In genomic region chr11:78087756-78088281, GRCm38 (mm10) we compare ENCODE assay signal across 22 mouse cellular contexts. TPM values are rescaled to one million over a fixed set of nuclear protein-coding genes. Genes with fewer than 3 reads are reported as not detected.
DNase-seq lines count a peak whose midpoint lies in the region; ATAC-seq and TF ChIP-seq lines count a peak whose summit lies in the region.
"Had no signal": no experiment of that assay in that cellular context is flagged by ENCODE, and none has a peak within 500 bp of the region (broad histone marks: within the 10 kb centered on the region; RNA-seq: fewer than 3 reads in every experiment).

No protein-coding gene starts in this region.

- no peak overlapping the region for H3K4me3 ChIP-seq in heart, embryonic 14.5 days (ENCODE audit: control insufficient read depth in 1 of 2, insufficient read depth in 1 of 2, low read depth in 1 of 2, low read length in 2 of 2)
- H3K4me3 ChIP-seq in heart, embryonic 10.5 days: no peak overlapping the region
- no peak overlapping the region for H3K4me3 ChIP-seq in liver, adult 2 months (ENCODE audit: insufficient read depth, low read depth, low read length)
- H3K4me3 ChIP-seq in ES-E14 (ENCODE audit: insufficient read depth in 1 of 2, low read depth in 1 of 2, low read length in 2 of 2, poor library complexity in 1 of 2, severe bottlenecking in 1 of 2): no peak overlapping the region
- H3K4me3 ChIP-seq in liver, embryonic 15.5 days (replicated peaks): no peak overlapping the region
- H3K4me3 ChIP-seq: embryonic facial prominence, embryonic 12.5 days; heart, embryonic 12.5 days; hindbrain, embryonic 15.5 days had no signal

- ATAC-seq in heart, embryonic 14.5 days (ENCODE audit: insufficient number of reproducible peaks, insufficient read depth, low FRiP score, low read depth): no peak
- peak; percentile 47; the same call in 1 of the 2 replicates for ATAC-seq in liver, embryonic 15.5 days (ENCODE audit: insufficient read depth)
- ATAC-seq: activated CD4-positive, CD25-positive, alpha-beta regulatory T cell, adult 4 months; forebrain, embryonic 16.5 days; intestine, embryonic 16.5 days; Patski had no signal

- no peaks in the 10 kb centered on the region; the same call in 1 of the 2 replicates for H3K79me2 ChIP-seq in liver, adult 2 months (ENCODE audit: control insufficient read depth, insufficient read depth, low read length)

- TF ChIP-seq POLR2A in liver, adult 2 months (IDR thresholded peaks at IDR 0.05; ENCODE audit: extremely low read depth, insufficient read depth, low read length): no peak

- H3K4me1 ChIP-seq in heart, embryonic 14.5 days (ENCODE audit: control insufficient read depth in 2 of 2, insufficient read depth in 2 of 2, low read length in 2 of 2): no peaks in the 10 kb centered on the region; a peak in 1 of 4 replicates
- H3K4me1 ChIP-seq in heart, embryonic 10.5 days: peaks cover 7% of the 10 kb centered on the region
- H3K4me1 ChIP-seq in liver, adult 2 months (ENCODE audit: control insufficient read depth, insufficient read depth, low read length): no peaks in the 10 kb centered on the region
- H3K4me1 ChIP-seq in ES-E14 (ENCODE audit: control insufficient read depth in 2 of 2, insufficient read depth in 2 of 2, low read length in 2 of 2, poor library complexity in 1 of 2): peaks cover 0 to 3% of the 10 kb centered on the region in 2 experiments; a peak in 1 of 4 replicates
- 0 out of 2 replicates have a peak, but pooled peaks cover 6% of the 10 kb centered on the region for H3K4me1 ChIP-seq in liver, embryonic 15.5 days (replicated peaks)
- H3K4me1 ChIP-seq: embryonic facial prominence, embryonic 12.5 days; hindbrain, embryonic 15.5 days had no signal

- no peaks in the 10 kb centered on the region for H3K27me3 ChIP-seq in heart, embryonic 14.5 days (ENCODE audit: control insufficient read depth, insufficient read depth, low read length)
- H3K27me3 ChIP-seq in heart, embryonic 10.5 days (ENCODE audit: insufficient read depth, poor library complexity, severe bottlenecking): no peaks in the 10 kb centered on the region
- no peaks in the 10 kb centered on the region for H3K27me3 ChIP-seq in liver, adult 2 months (ENCODE audit: control insufficient read depth, insufficient read depth, low read length)
- H3K27me3 ChIP-seq in liver, embryonic 15.5 days: no peaks in the 10 kb centered on the region; the same call in 1 of the 2 replicates
- H3K27me3 ChIP-seq: embryonic facial prominence, embryonic 12.5 days; heart, embryonic 12.5 days had no signal

- 61% methylated on average over 5 of the region's 5 CpGs for WGBS in heart, embryonic 14.5 days
- WGBS in heart, embryonic 10.5 days: 60% methylated on average over 5 of the region's 5 CpGs
- 70% methylated on average over 5 of the region's 5 CpGs for WGBS in liver, adult 2 months
- WGBS in liver, embryonic 15.5 days (ENCODE audit: insufficient replicate concordance): 59% methylated on average over 5 of the region's 5 CpGs

- no peaks in the 10 kb centered on the region for H3K9me3 ChIP-seq in heart, embryonic 14.5 days (ENCODE audit: control insufficient read depth, low read length)
- no peaks in the 10 kb centered on the region for H3K9me3 ChIP-seq in heart, embryonic 10.5 days
- H3K9me3 ChIP-seq in ES-E14 (ENCODE audit: control insufficient read depth, insufficient read depth, low read depth, low read length): no peaks in the 10 kb centered on the region
- H3K9me3 ChIP-seq in liver, embryonic 15.5 days (replicated peaks): no peaks in the 10 kb centered on the region
- H3K9me3 ChIP-seq: embryonic facial prominence, embryonic 12.5 days; G1E; heart, embryonic 12.5 days; hindbrain, embryonic 15.5 days had no signal

- H3K4me2 ChIP-seq in heart, embryonic 14.5 days (ENCODE audit: low read length): no peak overlapping the region
- no peak overlapping the region for H3K4me2 ChIP-seq in liver, embryonic 15.5 days
- H3K4me2 ChIP-seq: embryonic facial prominence, embryonic 12.5 days; heart, embryonic 12.5 days; hindbrain, embryonic 15.5 days had no signal

- TF ChIP-seq CTCF in liver, adult 2 months (IDR thresholded peaks at IDR 0.05; ENCODE audit: low read depth, low read length): no peak

- no peaks in the 10 kb centered on the region for H3K36me3 ChIP-seq in heart, embryonic 14.5 days (ENCODE audit: control insufficient read depth, insufficient read depth, low read length)
- no peaks in the 10 kb centered on the region for H3K36me3 ChIP-seq in heart, embryonic 10.5 days
- H3K36me3 ChIP-seq in liver, adult 2 months (ENCODE audit: control insufficient read depth, insufficient read depth, low read length): no peaks in the 10 kb centered on the region
- no peaks in the 10 kb centered on the region for H3K36me3 ChIP-seq in ES-E14 (ENCODE audit: control insufficient read depth, insufficient read depth, low read length, poor library complexity, severe bottlenecking)
- H3K36me3 ChIP-seq in liver, embryonic 15.5 days (replicated peaks): no peaks in the 10 kb centered on the region
- H3K36me3 ChIP-seq: embryonic facial prominence, embryonic 12.5 days; G1E; heart, embryonic 12.5 days; hindbrain, embryonic 15.5 days had no signal

- H3K9ac ChIP-seq in heart, embryonic 14.5 days (ENCODE audit: low read length): no peak overlapping the region
- H3K9ac ChIP-seq in liver, adult 2 months (ENCODE audit: low read depth, low read length): no peak overlapping the region
- no peak overlapping the region for H3K9ac ChIP-seq in ES-E14 (ENCODE audit: insufficient read depth, low read depth, low read length, poor library complexity, severe bottlenecking)
- no peak overlapping the region for H3K9ac ChIP-seq in liver, embryonic 15.5 days
- H3K9ac ChIP-seq: embryonic facial prominence, embryonic 12.5 days; heart, embryonic 12.5 days; hindbrain, embryonic 15.5 days had no signal

- peak overlapping the region; percentile 13 to 33; a peak in 1 of 4 replicates for H3K27ac ChIP-seq in heart, embryonic 14.5 days (replicated peaks in 1 of 2; ENCODE audit: control insufficient read depth in 1 of 2, insufficient read depth in 1 of 2, low read depth in 2 of 2, low read length in 2 of 2)
- no peak overlapping the region; the same call in 1 of the 2 replicates for H3K27ac ChIP-seq in heart, embryonic 10.5 days
- peak overlapping the region; percentile 56 for H3K27ac ChIP-seq in liver, adult 2 months (replicated peaks; ENCODE audit: insufficient read depth, low read depth, low read length)
- H3K27ac ChIP-seq in ES-E14 (ENCODE audit: insufficient read depth, low read depth, low read length, poor library complexity, severe bottlenecking): no peak overlapping the region
- no peak overlapping the region for H3K27ac ChIP-seq in liver, embryonic 15.5 days (replicated peaks)
- H3K27ac ChIP-seq: embryonic facial prominence, embryonic 12.5 days; hindbrain, embryonic 15.5 days had no signal

- in situ Hi-C loops in ES-E14 (cut with MboI; ENCODE audit: low sequenced_read_pairs in 2 of 2, unreplicated experiment in 2 of 2): no loop called here

- intact Hi-C loops in gastrocnemius, postnatal 14 days (cut with DNase I; ENCODE audit: low total_unique reads): no loop called here

- no peak for DNase-seq in heart, embryonic 10.5 days (ENCODE audit: low spot score)
- DNase-seq in liver, adult 2 months (ENCODE audit: extremely low read depth, low read depth, low spot score): peak; percentile 13
- DNase-seq in liver (no peak), ES-E14 (ENCODE audit: low read depth, low spot score) (no peak)
- DNase-seq in gastrocnemius, postnatal 14 days: no peak
- no peak for DNase-seq in Muller cell, postnatal 12 days (ENCODE audit: inconsistent ontology term)
- DNase-seq: adrenal gland, postnatal 14 days; cerebellum, adult 11-12 months; cerebellum, adult 9-10 months; cerebellum, postnatal 25 days; gastrocnemius, postnatal 36 days; kidney, adult 2 months had no signal

TF ChIP-seq in ES-E14, 5 proteins besides CTCF, POLR2A, EP300 and RAD21:
- peak; percentile 94 for TF ChIP-seq MAFK (IDR thresholded peaks at IDR 0.05; ENCODE audit: insufficient read depth, low read depth, low read length)
- no peak for TF ChIP-seq CHD2 (IDR thresholded peaks at IDR 0.05; ENCODE audit: low read depth, low read length)
TF ChIP-seq in ES-E14: peak in this region for 1.

RNA-seq across cellular contexts. Expression of gene Fam222b, which starts 6.6 kb away (rescaled TPM):
- polyA plus RNA-seq in heart, embryonic 14.5 days (2014; fragmentation: Nextera tagmentation; extraction: Ambion mirVana): 17.0 and 19.4 TPM in 2 replicates
- 24.0 and 25.5 TPM in 2 replicates for polyA plus RNA-seq in heart, embryonic 10.5 days (2016; fragmentation: Nextera tagmentation; extraction: Ambion mirVana)
- 2.5 and 3.4 TPM in 2 replicates for total RNA-seq in liver, adult 2 months (2014; rRNA removed)
- 12.5 and 13.6 TPM in 2 replicates for polyA plus RNA-seq in liver, adult 2 months (2012; rRNA removed)
- 8.9 and 11.7 TPM in 2 replicates for total RNA-seq in ES-E14 (2012; rRNA removed)
- polyA plus RNA-seq in liver, embryonic 15.5 days (2015; fragmentation: Nextera tagmentation; extraction: Ambion mirVana): 4.2 and 4.3 TPM in 2 replicates
- total RNA-seq in gastrocnemius, postnatal 14 days (2021): 1 to 10 TPM; 6.5 to 7.4 TPM

RNA-seq across cellular contexts. Expression of gene Eral1, which starts 7.6 kb away (rescaled TPM):
- 23.9 and 25.7 TPM in 2 replicates for polyA plus RNA-seq in heart, embryonic 14.5 days (2014; fragmentation: Nextera tagmentation; extraction: Ambion mirVana)
- polyA plus RNA-seq in heart, embryonic 10.5 days (2016; fragmentation: Nextera tagmentation; extraction: Ambion mirVana): 30.7 and 35.6 TPM in 2 replicates
- 16.4 and 18.2 TPM in 2 replicates for total RNA-seq in liver, adult 2 months (2014; rRNA removed)
- polyA plus RNA-seq in liver, adult 2 months (2012; rRNA removed): 25.2 and 27.2 TPM in 2 replicates
- total RNA-seq in ES-E14 (2012; rRNA removed): 29.6 and 33.5 TPM in 2 replicates
- polyA plus RNA-seq in liver, embryonic 15.5 days (2015; fragmentation: Nextera tagmentation; extraction: Ambion mirVana): 13.8 and 13.9 TPM in 2 replicates
- total RNA-seq in gastrocnemius, postnatal 14 days (2021): 10 to 100 TPM; 18.9 to 22.2 TPM

RNA-seq across cellular contexts. Expression of gene Flot2, which starts 50.1 kb away (rescaled TPM):
- polyA plus RNA-seq in heart, embryonic 14.5 days (2014; fragmentation: Nextera tagmentation; extraction: Ambion mirVana): 95.2 and 98.3 TPM in 2 replicates
- polyA plus RNA-seq in heart, embryonic 10.5 days (2016; fragmentation: Nextera tagmentation; extraction: Ambion mirVana): 72.0 and 81.4 TPM in 2 replicates
- 19.1 and 23.0 TPM in 2 replicates for total RNA-seq in liver, adult 2 months (2014; rRNA removed)
- 66.5 and 70.7 TPM in 2 replicates for polyA plus RNA-seq in liver, adult 2 months (2012; rRNA removed)
- 26.7 and 31.9 TPM in 2 replicates for total RNA-seq in ES-E14 (2012; rRNA removed)
- 25.1 and 27.3 TPM in 2 replicates for polyA plus RNA-seq in liver, embryonic 15.5 days (2015; fragmentation: Nextera tagmentation; extraction: Ambion mirVana)
- total RNA-seq in gastrocnemius, postnatal 14 days (2021): 10 to 100 TPM; 60.7 to 64.3 TPM

RNA-seq across cellular contexts. Expression of gene Dhrs13, which starts 55.7 kb away (rescaled TPM):
- polyA plus RNA-seq in heart, embryonic 14.5 days (2014; fragmentation: Nextera tagmentation; extraction: Ambion mirVana): 14.4 and 18.0 TPM in 2 replicates
- polyA plus RNA-seq in heart, embryonic 10.5 days (2016; fragmentation: Nextera tagmentation; extraction: Ambion mirVana): 14.6 and 16.5 TPM in 2 replicates
- total RNA-seq in liver, adult 2 months (2014; rRNA removed): 4.3 and 6.0 TPM in 2 replicates
- polyA plus RNA-seq in liver, adult 2 months (2012; rRNA removed): 5.4 and 6.0 TPM in 2 replicates
- 20.2 and 28.5 TPM in 2 replicates for total RNA-seq in ES-E14 (2012; rRNA removed)
- 14.9 and 16.3 TPM in 2 replicates for polyA plus RNA-seq in liver, embryonic 15.5 days (2015; fragmentation: Nextera tagmentation; extraction: Ambion mirVana)
- total RNA-seq in gastrocnemius, postnatal 14 days (2021): 1 to 10 TPM; 1.6 to 1.7 TPM

Comparison
In these comparisons a context has a peak if more than half of its experiments do, and no peak if none do; other contexts are left out.
1. H3K27ac ChIP-seq: peak in heart, embryonic 14.5 days (2 of 2) and liver, adult 2 months (single experiment); none in heart, embryonic 10.5 days (single experiment), ES-E14 (single experiment) and liver, embryonic 15.5 days (single experiment).